Mouse (Mus musculus): ENCODE data around the gene Frem2. TPM values are rescaled to one million over a fixed set of nuclear protein-coding genes. Genes with fewer than 3 reads are reported as not detected.

Frem2 gene
- polyA plus RNA-seq (2012; rRNA removed): 1.0 and 1.1 TPM in 2 replicates

DNA sequence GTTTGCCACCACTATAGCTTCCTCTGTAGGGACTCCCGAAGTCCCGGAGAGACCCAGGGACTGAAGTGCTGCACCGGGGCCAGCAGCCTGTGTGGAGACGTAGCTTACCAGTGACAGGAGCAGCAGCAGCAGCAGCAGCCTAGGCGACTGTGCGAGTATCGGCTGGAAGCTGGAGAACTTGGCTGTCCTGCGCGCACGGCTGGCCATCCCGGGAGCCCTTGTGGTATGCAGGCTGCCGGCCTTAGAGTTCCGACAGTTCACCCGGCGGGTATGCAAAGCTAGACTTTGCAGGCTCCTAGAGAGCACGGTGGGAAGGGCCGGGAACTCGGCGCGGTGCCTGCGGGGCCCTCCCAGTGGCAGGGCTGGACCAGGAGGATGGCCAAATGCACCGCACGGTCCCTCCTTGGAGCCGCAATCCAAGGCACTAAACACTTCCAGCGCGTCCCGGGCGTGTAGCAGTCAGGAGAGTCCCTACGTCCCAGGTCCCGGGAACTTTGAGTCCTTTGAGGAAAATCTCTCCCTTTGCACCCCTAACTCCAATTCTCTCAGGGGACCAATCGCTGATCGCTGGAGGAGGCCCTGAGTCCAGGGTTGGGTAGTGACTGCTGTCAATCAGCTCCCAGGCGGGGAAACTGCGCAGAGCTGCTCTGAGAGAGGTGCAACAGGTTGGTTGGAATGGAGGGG is at the start of gene Frem2:
Frem2 (minus strand) TSS at position 478 of the 684 bp plus-strand sequence.
- H3K4me3 ChIP-seq (replicated peaks; ENCODE audit: extremely low read depth, low read depth, low read length): peak within 1 kb of the TSS; percentile 66
- no peak for TF ChIP-seq CTCF (IDR thresholded peaks at IDR 0.05; ENCODE audit: insufficient read depth, low read length)
- TF ChIP-seq POLR2A (IDR thresholded peaks at IDR 0.05; ENCODE audit: borderline replicate concordance, extremely low read depth, low read depth, low read length): no peak
- under 1% methylated on average over 34 of the region's 34 CpGs for WGBS
- peaks cover 3% of the 10 kb centered on the region; the same call in 1 of the 2 replicates for H3K4me1 ChIP-seq (ENCODE audit: control insufficient read depth, insufficient read depth, low read length)
- peak; percentile 54 for DNase-seq

DNA sequence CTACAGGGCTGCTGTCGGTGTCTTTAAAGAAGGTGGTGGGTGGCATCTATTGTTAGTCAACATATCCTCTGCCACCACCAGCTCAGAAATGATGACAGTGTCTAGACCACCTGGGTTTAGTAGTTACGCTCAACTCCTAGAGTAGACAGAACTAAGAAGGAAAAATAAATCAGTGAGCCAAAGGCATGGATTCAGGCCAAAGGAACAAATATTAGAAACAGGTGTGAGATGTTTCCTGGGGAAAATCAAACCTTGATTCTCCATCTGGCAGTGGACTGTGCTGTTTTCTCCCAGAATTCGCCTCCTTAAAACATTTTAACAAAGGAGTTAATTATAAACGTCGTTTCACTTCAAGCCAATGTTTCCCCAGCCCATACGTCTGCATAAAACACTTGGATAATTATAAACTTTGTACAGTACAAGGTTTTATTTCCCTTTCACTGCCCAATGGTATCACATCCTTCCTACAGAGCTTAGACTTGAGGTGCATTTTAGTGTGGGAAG is 48.9 kb upstream of the Frem2 start:
- DNase-seq: no peak
- TF ChIP-seq POLR2A (IDR thresholded peaks at IDR 0.05; ENCODE audit: borderline replicate concordance, extremely low read depth, low read depth, low read length): no peak
- TF ChIP-seq CTCF (IDR thresholded peaks at IDR 0.05; ENCODE audit: insufficient read depth, low read length): no peak
- H3K4me3 ChIP-seq (replicated peaks; ENCODE audit: extremely low read depth, low read depth, low read length): no peak overlapping the region
- no peaks in the 10 kb centered on the region for H3K4me1 ChIP-seq (ENCODE audit: control insufficient read depth, insufficient read depth, low read length)
- WGBS: 59% methylated on average over 6 of the region's 6 CpGs

DNA sequence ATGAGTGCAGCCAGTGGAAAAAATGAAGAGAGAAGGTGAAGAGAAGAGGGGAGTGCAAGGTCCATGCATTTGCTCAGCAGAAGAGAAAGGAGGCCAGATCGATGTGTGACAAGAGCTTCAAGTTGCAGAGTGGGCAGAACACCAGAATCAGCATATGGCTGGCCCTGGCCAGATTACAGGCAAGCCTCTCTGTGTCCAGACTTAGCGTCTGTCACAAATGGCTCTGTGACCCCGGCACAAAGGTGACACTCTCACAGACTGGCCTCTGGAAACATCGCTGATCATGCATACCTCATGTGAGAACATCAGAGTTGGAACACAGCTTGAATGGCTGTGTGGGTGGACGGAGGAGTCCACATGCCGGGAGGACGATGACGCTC is 46.0 kb upstream of the Frem2 start:
- H3K4me1 ChIP-seq (ENCODE audit: control insufficient read depth, insufficient read depth, low read length): no peaks in the 10 kb centered on the region
- 72% methylated on average over 8 of the region's 8 CpGs for WGBS
- TF ChIP-seq CTCF (IDR thresholded peaks at IDR 0.05; ENCODE audit: insufficient read depth, low read length): no peak
- TF ChIP-seq POLR2A (IDR thresholded peaks at IDR 0.05; ENCODE audit: borderline replicate concordance, extremely low read depth, low read depth, low read length): no peak
- no peak for DNase-seq
- H3K4me3 ChIP-seq (replicated peaks; ENCODE audit: extremely low read depth, low read depth, low read length): no peak overlapping the region

DNA sequence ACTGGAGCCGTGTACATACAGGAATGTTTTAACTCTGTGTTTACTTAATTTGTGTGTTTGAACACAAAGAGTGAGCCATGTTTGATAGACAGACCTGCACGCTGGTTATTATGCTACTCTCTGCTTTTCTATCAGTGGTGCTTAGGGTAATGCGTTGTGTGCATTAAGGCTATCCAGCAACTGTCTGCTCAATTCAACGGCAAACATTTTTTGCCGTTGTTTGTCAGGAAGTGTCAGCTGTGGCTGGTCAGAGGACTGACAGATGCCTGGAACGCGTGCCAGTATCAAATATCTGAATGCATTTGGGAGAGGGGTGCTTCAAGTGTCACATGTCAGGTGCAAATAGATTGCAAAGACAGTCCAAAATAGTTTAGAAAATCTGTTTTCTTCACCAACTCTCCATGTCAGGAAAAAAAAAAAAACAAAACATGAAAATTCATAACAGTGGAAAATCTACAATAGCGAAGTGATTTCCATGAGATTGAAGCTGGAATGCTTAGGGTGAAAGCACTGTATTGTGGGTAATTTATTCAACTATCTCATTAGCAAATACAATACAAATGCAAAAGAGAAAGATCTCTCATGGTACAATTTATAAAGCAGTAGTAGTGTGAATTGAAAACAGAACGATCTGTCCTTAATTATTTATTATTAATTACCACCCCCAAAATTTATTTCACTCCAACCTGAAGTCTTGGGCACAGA is 45.4 kb upstream of the Frem2 start:
- no peak for TF ChIP-seq POLR2A (IDR thresholded peaks at IDR 0.05; ENCODE audit: borderline replicate concordance, extremely low read depth, low read depth, low read length)
- TF ChIP-seq CTCF (IDR thresholded peaks at IDR 0.05; ENCODE audit: insufficient read depth, low read length): no peak
- DNase-seq: no peak
- Histone ChIP-seq H3K4me1 (ENCODE audit: control insufficient read depth, insufficient read depth, low read length) (no peaks in the 10 kb centered on the region), H3K4me3 (replicated peaks; ENCODE audit: extremely low read depth, low read depth, low read length) (no peak overlapping the region)
- 37% methylated on average over 9 of the region's 9 CpGs for WGBS

DNA sequence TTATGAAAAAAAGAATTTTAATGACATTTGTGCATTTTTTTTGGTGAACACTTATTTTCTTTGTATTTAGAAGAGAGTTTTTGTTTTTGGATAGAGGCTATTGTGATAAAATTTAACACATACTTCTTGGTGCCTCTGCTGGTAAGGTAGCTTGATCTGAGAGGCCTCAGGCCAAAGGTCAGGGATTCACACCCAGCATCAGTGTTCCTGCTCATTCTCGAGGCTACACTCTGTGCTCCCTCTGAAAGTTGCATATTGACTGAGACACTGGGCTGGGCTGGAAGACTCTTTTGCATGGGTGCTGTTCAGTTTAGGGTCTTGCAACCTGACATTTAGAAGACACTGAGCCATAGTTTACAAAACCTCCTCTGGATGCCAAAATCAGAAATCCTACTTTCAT is 44.8 kb upstream of the Frem2 start:
- WGBS: 36% methylated on average over 1 of the region's 1 CpGs
- no peak for DNase-seq
- no peaks in the 10 kb centered on the region for H3K4me1 ChIP-seq (ENCODE audit: control insufficient read depth, insufficient read depth, low read length)
- TF ChIP-seq CTCF (IDR thresholded peaks at IDR 0.05; ENCODE audit: insufficient read depth, low read length) (no peak), POLR2A (IDR thresholded peaks at IDR 0.05; ENCODE audit: borderline replicate concordance, extremely low read depth, low read depth, low read length) (no peak)
- H3K4me3 ChIP-seq (replicated peaks; ENCODE audit: extremely low read depth, low read depth, low read length): no peak overlapping the region

DNA sequence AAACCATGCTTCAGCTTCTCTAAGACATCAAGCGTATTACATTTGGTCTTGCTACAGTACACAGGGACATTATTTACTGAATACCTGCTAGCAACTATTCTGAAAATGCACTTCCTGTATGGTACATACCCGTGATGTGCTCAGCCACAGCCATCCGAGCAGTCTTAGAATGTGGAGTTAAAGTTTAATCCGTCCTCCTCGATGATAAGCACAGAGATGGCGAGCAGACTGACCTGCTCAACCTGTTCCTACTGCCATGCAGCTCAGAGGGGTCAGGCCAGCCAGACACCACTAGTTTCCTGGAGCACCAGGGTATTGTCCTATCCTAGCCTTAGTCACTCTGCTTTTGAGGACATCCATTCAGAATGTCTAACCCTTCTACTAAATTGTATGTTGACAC is 30.6 kb upstream of the Frem2 start:
- H3K4me3 ChIP-seq (replicated peaks; ENCODE audit: extremely low read depth, low read depth, low read length): no peak overlapping the region
- H3K4me1 ChIP-seq (ENCODE audit: control insufficient read depth, insufficient read depth, low read length): no peaks in the 10 kb centered on the region
- WGBS: 61% methylated on average over 6 of the region's 6 CpGs
- no peak for DNase-seq
- TF ChIP-seq POLR2A (IDR thresholded peaks at IDR 0.05; ENCODE audit: borderline replicate concordance, extremely low read depth, low read depth, low read length) (no peak), CTCF (IDR thresholded peaks at IDR 0.05; ENCODE audit: insufficient read depth, low read length) (no peak)

DNA sequence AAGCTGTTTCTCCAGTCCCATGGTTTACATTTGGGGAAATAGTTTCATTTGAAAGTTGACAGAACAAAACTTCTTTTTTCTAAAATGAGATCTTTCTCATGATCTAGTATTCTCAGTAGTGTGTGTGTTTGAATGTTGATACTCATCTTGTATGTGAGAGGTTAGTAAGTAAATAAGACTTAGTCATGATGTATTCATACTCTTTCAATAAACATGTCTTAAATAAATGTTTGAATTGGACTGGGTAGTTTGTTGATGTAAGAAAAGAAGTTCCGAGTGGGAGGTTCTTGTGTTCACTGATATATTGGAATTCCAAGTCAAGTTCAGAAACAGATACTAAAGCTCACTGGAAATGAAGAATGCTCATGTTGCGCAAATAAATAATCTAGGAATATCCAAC is 25.1 kb upstream of the Frem2 start:
- 58% methylated on average over 2 of the region's 2 CpGs for WGBS
- TF ChIP-seq POLR2A (IDR thresholded peaks at IDR 0.05; ENCODE audit: borderline replicate concordance, extremely low read depth, low read depth, low read length) (no peak), CTCF (IDR thresholded peaks at IDR 0.05; ENCODE audit: insufficient read depth, low read length) (no peak)
- Histone ChIP-seq H3K4me1 (ENCODE audit: control insufficient read depth, insufficient read depth, low read length) (no peaks in the 10 kb centered on the region), H3K4me3 (replicated peaks; ENCODE audit: extremely low read depth, low read depth, low read length) (no peak overlapping the region)
- DNase-seq: no peak

DNA sequence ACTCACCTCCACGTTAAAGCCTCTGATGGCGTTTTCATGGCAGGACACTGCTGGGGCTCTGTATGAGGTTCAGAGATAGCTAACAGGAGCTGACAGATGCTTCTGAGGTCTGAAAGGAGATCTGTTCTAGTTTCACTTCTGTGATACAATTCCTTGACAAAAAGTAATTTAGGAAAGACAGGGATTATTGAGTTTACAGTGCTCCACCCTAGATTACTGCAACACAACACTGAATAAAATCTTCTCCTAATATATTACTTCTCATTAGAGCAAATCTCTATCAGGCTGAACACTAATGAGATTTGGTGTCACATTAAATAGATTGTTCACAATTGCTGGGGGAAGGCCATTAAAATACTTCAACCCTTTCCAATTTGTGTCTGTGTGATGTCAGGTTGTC is 23.7 kb upstream of the Frem2 start:
- WGBS: 59% methylated on average over 2 of the region's 2 CpGs
- H3K4me3 ChIP-seq (replicated peaks; ENCODE audit: extremely low read depth, low read depth, low read length): no peak overlapping the region
- no peak for DNase-seq
- no peak for TF ChIP-seq CTCF (IDR thresholded peaks at IDR 0.05; ENCODE audit: insufficient read depth, low read length)
- TF ChIP-seq POLR2A (IDR thresholded peaks at IDR 0.05; ENCODE audit: borderline replicate concordance, extremely low read depth, low read depth, low read length): no peak
- H3K4me1 ChIP-seq (ENCODE audit: control insufficient read depth, insufficient read depth, low read length): no peaks in the 10 kb centered on the region

DNA sequence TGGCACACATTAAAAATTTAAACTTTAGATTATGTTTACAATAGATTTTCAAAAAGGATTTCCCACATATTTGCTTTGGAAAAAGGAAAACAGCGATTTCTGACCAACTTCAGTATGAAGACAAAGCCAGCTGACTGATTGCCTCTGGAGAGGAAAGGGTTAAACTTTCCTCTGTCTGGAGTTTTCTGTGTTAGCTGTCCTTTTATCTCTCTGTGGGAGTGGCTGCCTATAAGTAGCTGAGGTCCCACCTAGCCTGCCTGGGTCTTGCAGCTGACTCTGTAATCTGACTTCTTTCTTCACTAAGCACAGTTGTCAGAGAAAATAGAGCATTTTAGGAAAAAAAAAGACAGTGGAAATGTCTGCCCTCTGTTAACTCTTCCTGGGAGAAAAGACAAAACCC is 17.1 kb upstream of the Frem2 start:
- TF ChIP-seq CTCF (IDR thresholded peaks at IDR 0.05; ENCODE audit: insufficient read depth, low read length): no peak
- TF ChIP-seq POLR2A (IDR thresholded peaks at IDR 0.05; ENCODE audit: borderline replicate concordance, extremely low read depth, low read depth, low read length): no peak
- no peak for DNase-seq
- Histone ChIP-seq H3K4me1 (ENCODE audit: control insufficient read depth, insufficient read depth, low read length) (no peaks in the 10 kb centered on the region), H3K4me3 (replicated peaks; ENCODE audit: extremely low read depth, low read depth, low read length) (no peak overlapping the region)
- WGBS: 35% methylated on average over 1 of the region's 1 CpGs

DNA sequence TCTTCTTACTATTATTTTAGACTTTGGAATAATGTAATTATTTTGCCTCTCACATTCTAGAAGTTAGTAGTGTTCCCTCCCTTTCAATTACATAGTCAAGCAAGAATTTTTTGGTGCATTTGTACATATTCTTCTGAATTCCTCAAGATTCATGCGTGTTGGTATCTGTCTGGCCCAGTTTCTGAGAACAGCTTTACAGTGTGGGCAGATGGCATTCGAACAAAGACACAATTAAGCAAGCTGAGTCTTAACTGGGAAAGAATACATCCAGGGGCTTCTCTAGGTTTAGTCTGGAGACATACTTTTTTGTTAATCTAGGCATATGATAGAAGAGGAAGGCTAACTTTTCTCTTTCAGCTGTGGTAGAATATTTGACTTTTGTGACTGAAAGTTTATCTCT is 12.6 kb upstream of the Frem2 start:
- no peak for TF ChIP-seq POLR2A (IDR thresholded peaks at IDR 0.05; ENCODE audit: borderline replicate concordance, extremely low read depth, low read depth, low read length)
- TF ChIP-seq CTCF (IDR thresholded peaks at IDR 0.05; ENCODE audit: insufficient read depth, low read length): no peak
- Histone ChIP-seq H3K4me3 (replicated peaks; ENCODE audit: extremely low read depth, low read depth, low read length) (no peak overlapping the region), H3K4me1 (ENCODE audit: control insufficient read depth, insufficient read depth, low read length) (no peaks in the 10 kb centered on the region)
- WGBS: 69% methylated on average over 2 of the region's 2 CpGs
- no peak for DNase-seq

Measured in lung, adult 2 months (tissue).